Mouse (Mus musculus) lung, adult 10 weeks (tissue): ENCODE data around the gene Usp21. TPM values are rescaled to one million over a fixed set of nuclear protein-coding genes. Genes with fewer than 3 reads are reported as not detected.

Source experiments
- polyA plus RNA-seq: library from polyadenylated mRNA; stranded (reverse); fragments of 350-450 nt; fragmentation: Illumina TruSeq; extraction: RNeasy Lipid Tissue Mini Kit (QIAGEN cat#74804); gene quantifications from one replicate; pipeline ENCODE4 v1.2.3, GENCODE M21; 2014; ENCODE audit warnings: low read depth, low replicate concordance; ENCODE audit not compliant: insufficient read depth

Gene Usp21
- polyA plus RNA-seq = 24.7 TPM

DNA sequence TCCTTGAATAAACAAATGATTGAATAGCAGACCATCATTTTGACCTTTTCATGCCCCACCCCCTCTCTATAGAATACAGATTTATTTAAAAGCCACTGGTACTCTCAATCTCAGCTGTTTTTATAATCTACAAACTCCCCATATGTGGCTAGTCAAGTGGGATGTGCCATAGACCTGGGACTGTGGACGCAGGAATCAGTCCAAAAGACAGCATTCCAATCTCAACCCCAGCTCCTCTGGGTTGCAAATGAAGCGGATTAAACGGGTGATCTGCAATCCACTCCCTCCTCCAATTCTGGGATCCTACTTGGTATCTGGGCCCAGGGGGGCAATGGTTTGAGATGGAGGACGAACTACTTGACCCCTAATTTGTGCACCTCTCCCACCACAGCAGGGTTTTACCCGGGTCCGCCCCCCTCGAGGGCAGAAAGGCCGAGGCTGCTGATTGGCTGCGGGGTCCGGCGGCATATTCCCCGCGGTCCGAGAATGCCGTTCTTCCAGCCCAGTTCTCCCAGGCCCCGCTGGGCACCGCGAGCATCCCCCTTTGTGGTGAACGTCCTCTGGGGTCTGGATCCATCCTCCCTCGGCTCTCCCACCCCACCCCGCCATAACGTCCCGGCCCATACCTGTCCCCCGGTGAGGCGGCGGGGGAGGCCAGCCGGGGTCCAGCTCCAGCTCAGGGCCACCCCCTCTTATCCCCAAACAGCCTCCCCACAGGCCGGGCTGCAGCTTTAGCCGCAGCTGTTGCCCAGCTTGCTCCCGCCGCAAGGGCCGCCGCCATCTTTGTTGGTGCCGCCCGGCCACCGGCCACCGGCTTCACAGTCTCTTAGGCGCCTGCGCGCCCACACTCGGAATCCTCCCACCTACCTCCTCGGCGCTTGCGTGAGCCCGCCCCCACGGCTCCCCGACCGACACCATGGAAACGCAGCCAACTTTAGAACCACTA lies at the start of gene Usp21:
Usp21 (minus strand) TSS at position 856 of the 946 bp plus-strand sequence.

GRCm38 (mm10) chr1:171328839-171329432 lies 41.1 kb upstream of the Usp21 start, which contains the start of gene Dedd:
Dedd (plus strand) TSS chr1:171329145.

GRCm38 (mm10) chr1:171294298-171295062 lies 6.7 kb upstream of the Usp21 start, which contains the start of gene Ufc1:
Ufc1 (minus strand) TSS chr1:171295024.

GRCm38 (mm10) chr1:171280916-171281527 lies 6.8 kb downstream of the Usp21 start, which contains the start of gene Ppox:
Ppox (minus strand) TSS chr1:171281186.

DNA sequence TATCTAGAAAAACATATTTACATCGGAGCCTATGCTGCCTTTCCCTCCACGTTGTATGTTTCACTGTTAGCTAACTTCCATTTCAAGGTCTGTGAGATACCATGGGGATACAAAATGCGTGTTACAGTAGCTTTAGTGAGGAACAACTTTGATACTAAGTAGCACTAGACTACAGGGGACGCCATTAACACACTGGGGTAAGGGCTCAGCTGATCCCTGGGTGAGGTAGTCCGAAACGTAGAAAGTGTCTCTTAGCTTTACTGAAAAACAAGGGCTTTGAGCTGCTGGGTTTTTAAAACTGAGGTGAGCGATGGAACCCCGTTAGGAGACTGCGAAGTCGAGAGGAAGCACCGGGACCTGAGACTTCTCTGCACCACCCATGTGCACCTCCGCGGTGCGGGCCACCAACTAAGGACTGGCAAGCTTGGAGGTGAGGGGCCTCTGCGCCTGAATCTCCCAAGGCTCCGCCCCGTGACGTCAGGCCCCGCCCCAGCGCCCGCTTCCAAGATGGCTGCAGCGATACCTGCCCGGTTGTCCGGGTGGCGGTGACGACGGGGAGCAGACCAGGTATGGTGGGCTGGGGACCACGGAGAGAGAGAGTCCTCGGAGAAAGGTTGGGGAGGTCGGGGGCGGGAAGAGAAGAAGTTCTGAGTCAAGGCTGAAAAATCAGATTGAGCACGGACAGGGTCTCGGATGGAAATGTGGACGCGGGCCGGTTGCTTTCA lies 17.8 kb downstream of the Usp21 start, which contains the start of gene B4galt3:
B4galt3 (plus strand) TSS at position 481 of the 725 bp plus-strand sequence.

DNA sequence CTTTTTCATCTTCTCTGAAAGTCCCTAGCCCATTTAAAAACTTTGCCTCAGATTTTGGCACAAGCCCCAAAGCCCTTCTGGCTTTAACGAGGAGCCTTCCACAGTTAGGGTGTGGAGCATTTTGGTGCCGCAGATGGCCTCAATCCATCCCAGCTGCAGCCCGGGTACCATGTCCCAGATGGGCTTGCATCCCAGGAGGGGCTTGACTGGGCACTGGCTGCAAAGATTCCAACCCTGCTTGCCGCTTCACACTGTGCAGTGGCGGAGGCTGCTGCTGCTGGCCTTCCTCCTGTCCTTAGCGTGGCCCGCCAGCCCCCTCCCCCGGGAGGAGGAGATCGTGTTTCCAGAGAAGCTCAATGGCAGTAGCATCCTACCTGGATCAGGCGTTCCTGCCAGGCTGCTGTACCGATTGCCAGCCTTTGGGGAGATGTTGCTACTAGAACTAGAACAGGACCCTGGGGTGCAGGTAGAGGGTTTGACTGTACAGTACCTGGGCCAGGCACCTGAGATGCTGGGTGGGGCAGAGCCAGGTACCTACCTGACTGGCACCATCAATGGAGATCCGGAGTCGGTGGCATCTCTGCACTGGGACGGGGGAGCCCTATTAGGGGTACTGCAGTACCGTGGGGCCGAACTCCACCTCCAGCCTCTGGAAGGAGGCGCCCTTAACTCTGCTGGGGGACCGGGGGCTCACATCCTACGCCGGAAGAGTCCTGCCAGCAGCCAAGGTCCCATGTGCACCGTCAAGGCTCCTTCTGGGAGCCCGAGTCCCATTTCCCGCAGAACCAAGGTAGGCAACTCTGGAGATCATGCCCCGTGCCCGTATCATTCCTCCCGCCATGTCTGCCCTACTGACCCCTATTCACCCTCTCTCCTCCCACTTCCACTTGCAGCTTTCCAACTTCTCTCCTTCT lies 36.9 kb downstream of the Usp21 start, which contains the start of gene Ndufs2:
Ndufs2 (minus strand) TSS at position 709 of the 914 bp plus-strand sequence.

DNA sequence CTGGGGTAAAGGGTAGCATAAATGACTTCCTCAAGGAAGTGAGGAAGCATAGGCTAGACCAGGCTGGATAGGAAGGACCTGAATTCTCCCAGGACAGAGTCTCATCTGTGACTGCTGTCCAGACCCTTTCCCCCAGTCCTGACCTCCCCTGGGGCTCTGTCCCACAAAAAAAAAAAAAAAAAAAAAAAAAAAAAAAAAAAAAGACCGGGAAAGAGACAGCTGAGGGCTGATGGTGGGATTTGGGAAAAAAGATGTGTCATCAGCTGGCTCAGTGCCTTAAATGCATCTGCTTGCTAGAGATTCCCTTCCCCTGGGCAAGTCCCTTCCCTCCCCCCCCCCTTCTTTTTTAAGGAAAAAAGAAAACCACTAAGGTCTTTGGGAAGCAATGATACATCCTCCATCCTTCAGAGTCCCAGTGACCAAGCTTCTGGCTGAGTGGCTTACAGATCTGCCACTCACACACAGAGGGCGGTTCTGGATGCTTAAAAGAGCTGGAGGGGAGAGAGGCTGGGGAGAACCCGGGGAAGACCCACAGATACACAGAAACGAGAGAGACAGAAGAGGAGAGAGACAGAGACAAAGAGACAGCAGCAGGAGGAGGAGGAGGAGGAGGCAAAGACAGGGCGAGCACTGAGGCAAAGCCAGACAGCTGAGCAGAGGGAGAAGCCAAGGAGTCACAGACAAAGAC lies 37.7 kb downstream of the Usp21 start, which contains the start of gene Adamts4:
Adamts4 (plus strand) TSS at position 509 of the 688 bp plus-strand sequence.

DNA sequence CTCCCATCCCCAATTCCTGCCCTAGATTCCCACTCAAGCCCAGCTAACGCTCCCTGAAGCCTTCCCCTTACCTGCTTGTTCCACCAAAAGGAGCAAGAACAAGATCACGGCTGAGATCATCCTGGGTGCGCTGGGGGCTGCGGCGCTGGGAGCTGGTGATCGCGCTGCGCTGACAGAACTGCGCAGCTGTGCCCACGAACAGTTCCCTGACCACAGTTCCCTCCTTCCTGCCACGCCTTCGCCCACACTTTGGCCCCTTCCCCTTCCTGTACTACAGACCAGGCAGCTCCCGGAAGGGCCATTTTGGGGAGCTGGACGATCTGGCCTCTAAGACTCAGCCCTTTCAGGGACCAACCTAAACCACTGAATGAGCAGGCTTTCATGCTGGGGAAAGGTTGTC lies 53.7 kb downstream of the Usp21 start, which contains the start of gene Fcer1g:
Fcer1g (minus strand) TSS at position 240 of the 400 bp plus-strand sequence.

Other genes with a start within 250 kb of the Usp21 start
- gene Fcgr3, start 223.1 kb downstream of the Usp21 start, polyA plus RNA-seq = 45.4 TPM
- 47.9 TPM for gene Cfap126, start 174.1 kb downstream of the Usp21 start, polyA plus RNA-seq
- gene Sdhc, start 137.4 kb downstream of the Usp21 start, polyA plus RNA-seq = 105 TPM
- 6.1 TPM for gene Mpz, start 137.3 kb downstream of the Usp21 start, polyA plus RNA-seq
- gene Pcp4l1, start 91.7 kb downstream of the Usp21 start, polyA plus RNA-seq = 93.6 TPM
- gene Nr1i3, start 74.0 kb downstream of the Usp21 start, polyA plus RNA-seq = 0.08 TPM
- gene Tomm40l, start 65.5 kb downstream of the Usp21 start, polyA plus RNA-seq = 41.1 TPM
- gene Apoa2, start 62.9 kb downstream of the Usp21 start, polyA plus RNA-seq = 2.2 TPM
- gene Fcer1g, start 53.6 kb downstream of the Usp21 start, polyA plus RNA-seq = 156 TPM
- 0.31 TPM for gene Adamts4, start 37.6 kb downstream of the Usp21 start, polyA plus RNA-seq
- gene Ndufs2, start 36.6 kb downstream of the Usp21 start, polyA plus RNA-seq = 133 TPM
- 23.0 TPM for gene B4galt3, start 17.7 kb downstream of the Usp21 start, polyA plus RNA-seq
- gene Ppox, start 6.8 kb downstream of the Usp21 start, polyA plus RNA-seq = 20.3 TPM
- 102 TPM for gene Ufc1, start 7.0 kb upstream of the Usp21 start, polyA plus RNA-seq
- 26.5 TPM for gene Dedd, start 41.2 kb upstream of the Usp21 start, polyA plus RNA-seq
- gene Nit1, start 57.7 kb upstream of the Usp21 start, polyA plus RNA-seq = 33.3 TPM
- 79.6 TPM for gene Pfdn2, start 57.7 kb upstream of the Usp21 start, polyA plus RNA-seq
- gene Klhdc9, start 72.8 kb upstream of the Usp21 start, polyA plus RNA-seq = 1.1 TPM
- 6.3 TPM for gene Nectin4, start 82.1 kb upstream of the Usp21 start, polyA plus RNA-seq
- gene Arhgap30, start 101.0 kb upstream of the Usp21 start, polyA plus RNA-seq = 9.8 TPM
- gene Usf1, start 123.3 kb upstream of the Usp21 start, polyA plus RNA-seq = 86.9 TPM
- gene Tstd1, start 130.9 kb upstream of the Usp21 start, polyA plus RNA-seq = 19.4 TPM
- gene F11r, start 149.5 kb upstream of the Usp21 start, polyA plus RNA-seq = 120 TPM
- 4.7 TPM for gene Alyref2, start 215.5 kb upstream of the Usp21 start, polyA plus RNA-seq
- not detected for gene Itln1, start 247.3 kb upstream of the Usp21 start, polyA plus RNA-seq